9 mouse cellular contexts compared by ENCODE assay signal in genomic region chr5:144753041-144753440, GRCm38 (mm10). TPM values are rescaled to one million over a fixed set of nuclear protein-coding genes. Genes with fewer than 3 reads are reported as not detected.
DNase-seq lines count a peak whose midpoint lies in the region; ATAC-seq and TF ChIP-seq lines count a peak whose summit lies in the region.
"Had no signal": no experiment of that assay in that cellular context is flagged by ENCODE, and none has a peak within 500 bp of the region (broad histone marks: within the 10 kb centered on the region; RNA-seq: fewer than 3 reads in every experiment).

No protein-coding gene starts in this region.

- H3K4me1 ChIP-seq in embryonic facial prominence, embryonic 14.5 days (ENCODE audit: control insufficient read depth, insufficient read depth, low read length) = peaks cover 3% of the 10 kb centered on the region; the same call in 1 of the 2 replicates

- peak; percentile 30; the same call in 1 of the 2 replicates for ATAC-seq in embryonic facial prominence, embryonic 14.5 days (ENCODE audit: low read depth)
- ATAC-seq in megakaryocyte, adult 5-6 weeks (ENCODE audit: poor library complexity, severe bottlenecking) = peak; percentile 83

- no peak overlapping the region for H3K27ac ChIP-seq in embryonic facial prominence, embryonic 14.5 days (replicated peaks; ENCODE audit: low read depth, low read length)
- no peak overlapping the region for H3K27ac ChIP-seq in layer of hippocampus, adult 2 months
- H3K27ac ChIP-seq: hindbrain, embryonic 15.5 days had no signal

- WGBS in embryonic facial prominence, embryonic 14.5 days = 64% methylated on average over 7 of the region's 7 CpGs

- no peak overlapping the region for H3K9ac ChIP-seq in embryonic facial prominence, embryonic 14.5 days (ENCODE audit: low read depth, low read length)
- H3K9ac ChIP-seq: hindbrain, embryonic 15.5 days had no signal

- H3K9me3 ChIP-seq in embryonic facial prominence, embryonic 14.5 days (ENCODE audit: control insufficient read depth, low read length) = no peaks in the 10 kb centered on the region
- H3K9me3 ChIP-seq: hindbrain, embryonic 15.5 days had no signal

- no peak overlapping the region for H3K4me3 ChIP-seq in embryonic facial prominence, embryonic 14.5 days (ENCODE audit: low read depth, low read length)
- no peak overlapping the region for H3K4me3 ChIP-seq in layer of hippocampus, adult 2 months
- H3K4me3 ChIP-seq: hindbrain, embryonic 15.5 days had no signal

- H3K4me2 ChIP-seq in embryonic facial prominence, embryonic 14.5 days (ENCODE audit: low read depth, low read length) = no peak overlapping the region
- H3K4me2 ChIP-seq: hindbrain, embryonic 15.5 days had no signal

- DNase-seq in adrenal gland, postnatal 10 days = peak; percentile 62
- no peak for DNase-seq in adrenal gland, postnatal 25 days
- peak; percentile 20 for DNase-seq in urinary bladder, postnatal 25 days (ENCODE audit: low spot score)
- DNase-seq in urinary bladder, adult 18-20 months (ENCODE audit: low spot score in 2 of 2) = no peak
- peak; percentile 37 for DNase-seq in embryonic facial prominence, embryonic 14.5 days (ENCODE audit: low spot score)
- DNase-seq in layer of hippocampus, adult 2 months (ENCODE audit: low spot score in 2 of 2) = peak; percentile 66 to 69
- DNase-seq in thymus, postnatal 14 days = peak; percentile 54

- H3K27me3 ChIP-seq in embryonic facial prominence, embryonic 14.5 days (replicated peaks; ENCODE audit: control insufficient read depth, insufficient read depth, low read length) = no peaks in the 10 kb centered on the region
- H3K27me3 ChIP-seq: hindbrain, embryonic 15.5 days had no signal

- H3K36me3 ChIP-seq in embryonic facial prominence, embryonic 14.5 days (ENCODE audit: control insufficient read depth, insufficient read depth, low read length) = no peaks in the 10 kb centered on the region

- TF ChIP-seq CTCF in layer of hippocampus, adult 2 months (conservative IDR thresholded peaks at IDR 0.05) = peak; percentile 73

RNA-seq across cellular contexts. Expression of gene Tmem130, which starts 8.6 kb away (rescaled TPM):
- total RNA-seq in adrenal gland, postnatal 10 days (2021) = 10 to 100 TPM; 24.8 to 25.9 TPM
- 23.3 and 33.7 TPM in 2 replicates for total RNA-seq in adrenal gland, postnatal 25 days (2021)
- 2.5 and 2.7 TPM in 2 replicates for polyA plus RNA-seq in embryonic facial prominence, embryonic 14.5 days (2014; fragmentation: Nextera tagmentation; extraction: Ambion mirVana)
- total RNA-seq in layer of hippocampus, adult 2 months (2021) = 100 to 1,000 TPM; 126 to 132 TPM
- not detected in 2 replicates for total RNA-seq in megakaryocyte, adult 5-6 weeks (2015)
- total RNA-seq in megakaryocyte, adult 5-6 weeks (2017) = not detected in 2 replicates

RNA-seq across cellular contexts. Expression of gene Trrap, which starts 14.5 kb away (rescaled TPM):
- 100 to 1,000 TPM in 1 of 2 experiments, 10 to 100 TPM in 1; 77.5 to 114 TPM for total RNA-seq in adrenal gland, postnatal 10 days (2021)
- total RNA-seq in adrenal gland, postnatal 25 days (2021) = 120 and 154 TPM in 2 replicates
- 68.8 and 75.4 TPM in 2 replicates for polyA plus RNA-seq in embryonic facial prominence, embryonic 14.5 days (2014; fragmentation: Nextera tagmentation; extraction: Ambion mirVana)
- total RNA-seq in layer of hippocampus, adult 2 months (2021) = 100 to 1,000 TPM; 175 to 189 TPM
- 52.9 and 55.2 TPM in 2 replicates for total RNA-seq in megakaryocyte, adult 5-6 weeks (2015)
- 32.1 and 56.3 TPM in 2 replicates for total RNA-seq in megakaryocyte, adult 5-6 weeks (2017)

Comparison
In these comparisons a context has a peak if more than half of its experiments do, and no peak if none do; other contexts are left out.
1. DNase-seq: peak in adrenal gland, postnatal 10 days (single experiment), urinary bladder, postnatal 25 days (single experiment), embryonic facial prominence, embryonic 14.5 days (single experiment), layer of hippocampus, adult 2 months (2 of 2) and thymus, postnatal 14 days (single experiment); none in adrenal gland, postnatal 25 days (single experiment) and urinary bladder, adult 18-20 months (0 of 2).
2. RNA of gene Tmem130, which starts 8.6 kb away (total RNA-seq): 126 to 132 TPM in layer of hippocampus, adult 2 months, 23.3 to 33.7 TPM in adrenal gland, postnatal 25 days and 24.8 to 25.9 TPM in adrenal gland, postnatal 10 days; not detected in megakaryocyte, adult 5-6 weeks; every median in the first group is over 10 times any median in the second.